Mouse (Mus musculus): ENCODE measurements around the gene Zkscan3.
"Not testable (repeated sequence)": the region's sequence is repeated elsewhere in the genome, so short reads cannot be mapped to it uniquely, and the experiment has no call there.

Zkscan3 gene

DNA sequence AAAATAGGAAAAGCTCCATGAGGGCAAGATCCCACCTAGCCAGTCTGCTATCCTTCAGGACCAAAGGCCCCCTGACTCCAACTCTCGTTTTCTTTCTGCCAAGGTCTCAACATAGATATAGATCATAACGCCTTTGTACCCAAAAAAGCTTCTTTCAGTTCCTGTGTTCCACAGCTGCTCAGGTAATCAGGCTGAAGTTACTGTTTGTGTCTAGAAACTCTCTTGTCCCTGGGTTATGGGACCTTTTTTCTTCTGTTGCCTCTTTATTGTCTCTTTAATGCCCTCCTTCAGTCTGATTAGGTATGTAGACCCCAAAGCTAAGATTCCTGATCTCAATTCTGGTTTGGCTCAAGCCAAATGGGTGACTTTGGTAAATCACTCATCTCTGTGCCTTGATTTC, 5.1 kb downstream of the Zkscan3 start:
- peak; percentile 52 for DNase-seq (ENCODE audit: low read depth, low spot score)

DNA sequence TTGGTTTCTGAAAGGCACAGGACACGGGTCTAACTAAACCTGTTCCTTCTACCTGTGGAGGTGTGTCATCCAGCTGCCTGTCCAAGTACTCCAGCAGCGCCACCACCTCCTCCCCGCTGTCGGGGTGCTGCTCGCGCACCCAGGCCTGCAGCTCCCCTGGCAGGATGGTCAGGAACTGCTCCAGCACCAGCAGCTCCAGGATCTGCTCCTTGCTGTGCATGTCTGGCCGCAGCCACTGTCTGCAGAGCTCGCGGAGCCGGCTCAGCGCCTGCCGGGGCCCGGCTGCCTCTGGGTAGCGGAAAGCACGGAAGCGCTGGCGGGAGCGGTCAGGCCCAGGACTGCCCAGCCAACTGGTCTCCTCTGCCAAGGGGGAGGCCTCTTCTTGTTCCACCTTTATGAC, 6.5 kb downstream of the Zkscan3 start:
- not testable (repeated sequence) for DNase-seq (ENCODE audit: low read depth, low spot score)

- no peak for DNase-seq (ENCODE audit: low read depth, low spot score)
These were observed 6.9 kb downstream of the Zkscan3 start for GRCm38 (mm10) chr13:21395623-21396022.

DNA sequence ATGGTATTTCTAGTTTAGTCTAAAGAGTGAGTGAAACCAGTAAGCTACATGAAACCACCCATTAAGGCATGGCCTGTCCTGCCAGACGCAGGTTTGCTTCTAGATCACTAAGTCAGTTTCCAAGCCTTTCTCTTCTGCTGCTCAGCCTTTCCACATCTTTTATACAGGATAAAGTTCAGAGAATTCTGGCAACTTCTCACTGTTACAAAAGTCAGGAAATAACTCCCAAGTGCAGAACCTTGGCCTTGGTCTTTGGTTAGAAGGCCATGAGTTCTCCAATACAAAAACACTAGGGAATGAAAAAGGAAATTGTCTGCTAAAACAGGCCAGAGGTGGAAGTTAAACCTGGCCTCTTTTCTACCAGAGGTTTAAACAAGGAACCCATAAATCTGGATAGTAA, 7.3 kb downstream of the Zkscan3 start:
- DNase-seq (ENCODE audit: low read depth, low spot score), result no peak

GRCm38 (mm10) chr13:21377773-21378172, 24.8 kb downstream of the Zkscan3 start:
- DNase-seq (ENCODE audit: low read depth, low spot score), result no peak

- no peak for DNase-seq (ENCODE audit: low read depth, low spot score)
These were observed 29.9 kb downstream of the Zkscan3 start for GRCm38 (mm10) chr13:21372700-21373099.

GRCm38 (mm10) chr13:21366635-21367034, 35.9 kb downstream of the Zkscan3 start:
- DNase-seq (ENCODE audit: low read depth, low spot score), result no peak

- no peak for DNase-seq (ENCODE audit: low read depth, low spot score)
These were observed 38.8 kb downstream of the Zkscan3 start for GRCm38 (mm10) chr13:21363719-21364118.

- DNase-seq (ENCODE audit: low read depth, low spot score), result peak; percentile 89
These were observed 39.8 kb downstream of the Zkscan3 start, which contains the start of gene Zscan12 for GRCm38 (mm10) chr13:21362621-21363248. Gene Zscan12, plus strand, starts transcription at chr13:21362820.

- DNase-seq (ENCODE audit: low read depth, low spot score), result no peak
These were observed 52.0 kb downstream of the Zkscan3 start for GRCm38 (mm10) chr13:21350593-21350992.

GRCm38 (mm10) chr13:21346610-21347009, 55.9 kb downstream of the Zkscan3 start, which contains the start of gene Olfr1367:
Gene Olfr1367, plus strand, starts transcription at chr13:21346910.
- no peak for DNase-seq (ENCODE audit: low read depth, low spot score)

Measured in A20 (cell line).